Mouse (Mus musculus) megakaryocyte, embryonic 14.5 days (primary cell): Measurements from ENCODE around the gene Cd63.

Source experiments
- FLI1 ChIP-seq: IDR thresholded peaks from 2 replicates; pipeline ENCODE4 v1.6.1; 2012; ENCODE audit warnings: low read length, inconsistent platforms, mixed read lengths
- GATA1 ChIP-seq: IDR thresholded peaks from 3 replicates; pipeline ENCODE4 v1.6.1; 2012; ENCODE audit warnings: mixed read lengths, low read length, inconsistent platforms, borderline replicate concordance

DNA sequence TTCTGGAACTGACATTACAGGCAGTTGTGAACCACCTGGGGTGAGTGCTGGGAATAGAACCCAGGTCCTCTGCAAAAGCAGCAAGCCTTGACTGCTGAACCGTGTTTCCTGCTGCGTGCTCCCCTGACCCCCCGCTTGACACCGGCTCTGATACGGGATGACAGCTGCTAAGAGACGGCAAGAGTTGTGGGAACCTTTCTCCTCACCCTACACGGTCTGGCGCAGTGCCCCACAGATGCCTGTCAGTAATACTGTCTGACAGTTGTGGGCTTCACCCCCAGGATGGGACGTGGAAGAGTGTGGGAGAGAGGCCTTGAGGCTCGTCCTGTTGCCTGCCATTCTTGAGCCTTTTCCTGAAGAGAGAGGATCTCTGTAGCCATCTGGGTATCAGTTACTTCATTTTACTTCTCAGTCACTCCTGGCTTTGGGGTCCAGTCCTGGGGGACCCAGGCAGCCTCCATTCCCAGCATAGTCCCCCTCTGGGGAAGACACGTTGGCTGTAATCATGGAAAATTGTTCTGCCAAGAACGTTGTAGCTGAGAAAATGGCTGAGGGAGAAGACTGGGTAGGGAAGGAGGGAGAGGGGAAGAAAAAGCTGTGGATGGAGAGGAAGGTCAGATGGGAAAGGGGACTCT lies 37.1 kb downstream of the Cd63 start:
- TF ChIP-seq GATA1 = no peak
- no peak for TF ChIP-seq FLI1
